Mouse (Mus musculus) skeletal muscle tissue, adult 2 months (tissue): Measurements from ENCODE around the gene Gm5941.
"Not testable (repeated sequence)": the region's sequence is repeated elsewhere in the genome, so short reads cannot be mapped to it uniquely, and the experiment has no call there.

Experiments used
- DNase-seq: peaks from one replicate; pipeline ENCODE4 v3.0.0-alpha.2; 2012; ENCODE audit warnings: low read depth, low spot score

Gm5941 gene

DNA sequence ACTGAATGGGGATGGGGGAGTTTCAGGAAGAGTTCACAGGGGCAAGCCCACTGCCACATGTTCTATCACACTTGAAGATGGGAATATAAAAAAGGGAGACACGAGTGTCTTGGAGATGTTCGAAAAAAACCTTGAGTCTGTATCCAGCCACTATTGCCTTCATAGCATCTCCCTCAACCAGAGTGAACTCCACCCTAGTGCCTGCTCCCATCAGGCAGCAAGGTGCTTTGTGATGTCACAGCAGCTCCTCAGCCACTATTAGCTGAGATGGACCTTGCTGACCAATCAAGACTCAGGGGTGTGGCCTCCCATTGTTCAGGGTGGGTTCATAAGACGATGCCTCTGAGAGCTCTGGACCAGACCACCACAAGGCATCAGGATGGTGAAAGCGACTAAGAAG lies at the start of gene Gm5941:
TSS of gene Gm5941 (plus strand) at position 301 of the 400 bp plus-strand sequence.
- not testable (repeated sequence) for DNase-seq

DNA sequence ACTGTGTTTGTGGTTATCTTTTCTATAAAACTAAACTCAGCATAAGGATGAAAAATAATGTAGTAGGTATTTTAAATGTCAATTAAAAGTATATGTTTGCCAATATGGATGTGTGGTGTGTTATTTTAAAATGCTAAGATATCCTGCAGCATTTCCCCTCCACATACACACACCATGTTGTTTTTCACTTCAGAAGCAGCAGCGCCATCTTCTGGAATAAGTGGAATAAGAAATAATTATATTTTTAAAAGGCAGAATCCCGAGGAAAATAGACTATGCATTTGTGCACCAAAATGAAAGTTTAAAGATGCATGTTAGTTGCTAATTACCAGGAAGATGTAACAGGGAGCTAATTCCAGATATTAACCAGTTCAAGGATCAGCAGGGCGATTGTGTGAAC lies 29.3 kb upstream of the Gm5941 start:
- no peak for DNase-seq

DNA sequence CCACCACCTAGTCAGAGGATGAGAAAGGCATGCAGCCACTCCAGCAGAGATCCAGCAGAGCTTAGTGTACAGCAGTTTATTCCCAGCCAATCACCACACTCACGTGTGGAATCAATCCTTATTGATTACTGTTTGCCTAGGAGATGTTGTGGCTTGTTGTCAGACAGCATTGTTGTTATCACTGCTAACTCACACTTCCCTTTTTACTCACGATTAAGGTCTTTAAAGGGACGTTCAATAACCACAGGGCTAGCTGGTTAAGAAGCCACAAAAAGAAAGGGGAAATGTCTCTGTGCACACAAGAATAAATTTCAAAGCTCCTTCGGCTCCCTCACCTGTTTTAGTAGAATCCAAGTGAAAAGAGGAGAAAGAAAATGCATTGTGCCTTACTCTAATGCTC lies 25.0 kb upstream of the Gm5941 start:
- no peak for DNase-seq

DNA sequence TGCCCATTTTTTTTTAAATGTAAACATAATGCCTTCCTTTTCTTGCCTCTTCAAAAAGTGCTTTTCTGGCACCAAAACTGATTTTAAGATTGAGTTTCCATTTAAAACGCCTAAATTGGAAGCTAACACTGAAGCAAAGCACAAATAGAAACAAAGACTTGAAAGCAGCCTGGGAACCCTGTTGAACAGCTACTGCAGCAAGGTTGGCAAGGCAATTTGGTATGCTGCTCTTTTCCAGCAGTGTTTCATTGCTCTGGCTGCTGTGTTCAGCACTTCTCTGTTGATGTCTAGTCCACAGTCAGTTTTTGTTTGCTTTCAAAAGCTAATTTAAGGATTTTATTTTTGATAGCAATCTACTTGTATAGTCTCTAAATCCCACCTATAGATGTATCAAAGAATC lies 8.5 kb downstream of the Gm5941 start:
- no peak for DNase-seq

DNA sequence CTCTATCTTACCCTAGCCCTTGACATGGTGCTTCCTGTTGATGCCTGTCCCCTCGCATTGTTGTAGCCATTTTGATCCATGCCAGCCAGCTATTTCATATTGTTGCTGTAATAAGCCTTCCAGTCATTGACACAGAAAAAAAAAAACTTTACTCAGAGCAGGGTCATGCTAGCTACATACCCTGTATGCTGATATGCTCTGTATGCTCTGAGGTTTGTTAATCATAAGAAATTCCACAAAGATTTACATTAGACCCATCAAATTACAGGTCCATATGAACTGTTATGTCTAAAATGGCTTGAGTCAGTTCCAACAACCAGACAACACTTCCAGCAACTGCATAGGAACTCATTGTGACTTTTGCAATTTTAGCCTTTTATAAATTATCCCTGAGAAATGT lies 38.1 kb downstream of the Gm5941 start:
- no peak for DNase-seq
